Mouse (Mus musculus) kidney, adult 10 weeks (tissue): ENCODE results near the gene Xpo6. TPM values are rescaled to one million over a fixed set of nuclear protein-coding genes. Genes with fewer than 3 reads are reported as not detected.

Experiments
- polyA plus RNA-seq: library from polyadenylated mRNA; stranded (reverse); fragments of 350-450 nt; fragmentation: Illumina TruSeq; extraction: RNeasy Lipid Tissue Mini Kit (QIAGEN cat#74804); gene quantifications from one replicate; pipeline ENCODE4 v1.2.3, GENCODE M21; 2014; ENCODE audit warnings: low read depth, low replicate concordance

Xpo6 gene
- 19.9 TPM for polyA plus RNA-seq

DNA sequence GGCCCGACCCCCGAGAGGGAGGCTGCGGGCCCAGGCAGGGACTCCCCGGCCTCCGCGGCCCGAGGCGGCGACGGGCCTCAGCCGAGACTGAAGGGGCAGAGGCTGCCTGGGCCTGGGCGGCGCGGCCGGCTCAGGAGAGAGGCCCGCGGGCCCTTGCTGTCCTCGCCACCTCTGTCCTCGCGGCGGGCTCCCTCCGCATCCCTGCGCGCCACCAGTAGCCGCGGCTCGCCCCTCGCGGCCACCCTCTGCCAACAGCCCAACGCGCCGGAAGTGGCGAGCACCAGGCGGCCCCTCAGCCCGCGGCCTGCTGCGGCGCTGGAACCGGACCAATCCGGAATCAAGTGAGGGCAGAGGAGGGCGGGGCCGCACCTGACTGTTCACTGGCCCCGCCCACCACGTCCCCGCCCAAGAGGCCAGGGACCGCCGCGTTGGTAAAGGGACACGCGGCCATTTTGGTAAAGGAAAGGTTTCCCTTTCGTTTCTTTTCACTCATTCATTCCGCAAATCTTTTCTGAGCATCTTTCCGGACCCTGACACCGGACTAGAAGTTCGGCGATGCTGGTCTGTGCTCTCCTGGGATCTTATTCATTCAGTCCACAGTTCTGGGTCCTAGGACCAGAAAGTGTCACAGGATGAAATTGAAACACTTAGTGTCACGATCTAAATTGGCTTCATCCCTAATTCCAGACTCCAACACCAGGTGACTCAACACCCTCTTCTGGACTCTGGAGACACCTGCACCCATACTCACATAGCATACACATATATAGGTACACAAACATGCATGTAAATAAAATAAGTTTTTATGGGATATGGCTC, at the start of gene Xpo6:
Gene Xpo6, minus strand, starts transcription at position 324 of the 819 bp plus-strand sequence.

DNA sequence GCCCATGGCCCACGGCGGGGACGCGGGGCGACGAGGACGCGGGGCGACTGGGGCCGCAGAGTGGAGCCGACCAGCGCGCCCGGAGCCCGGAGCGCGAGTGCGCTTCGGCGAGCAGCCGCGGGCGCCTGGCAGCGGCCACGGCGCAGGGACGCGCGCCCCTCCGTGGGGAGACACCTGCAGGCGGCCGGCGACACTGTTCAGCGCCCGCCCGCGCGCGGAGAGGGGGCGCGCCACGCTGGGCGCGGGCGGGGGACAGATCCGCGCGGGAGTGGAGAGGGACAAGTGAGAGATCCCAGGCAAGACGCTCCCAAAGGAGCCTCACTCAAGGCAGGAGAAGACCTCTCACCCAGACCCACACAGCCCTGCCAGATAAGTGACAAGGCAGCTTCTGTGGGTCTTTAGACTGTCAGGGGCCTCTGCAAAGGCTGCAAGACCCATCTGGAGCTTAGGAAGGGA, 118.0 kb downstream of the Xpo6 start, which contains the start of gene Gsg1l:
Gene Gsg1l, minus strand, starts transcription at position 126 of the 456 bp plus-strand sequence.

Other genes starting within 250 kb of the Xpo6 start
- gene Gsg1l, start 118.1 kb downstream of the Xpo6 start, polyA plus RNA-seq: not detected
- 6.4 TPM for gene Sbk1, start 72.1 kb upstream of the Xpo6 start, polyA plus RNA-seq
- not detected for gene Lat, start 169.1 kb upstream of the Xpo6 start, polyA plus RNA-seq
- 2.3 TPM for gene Spns1, start 176.9 kb upstream of the Xpo6 start, polyA plus RNA-seq
- 3.7 TPM for gene Nfatc2ip, start 196.2 kb upstream of the Xpo6 start, polyA plus RNA-seq
- not detected for gene Cd19, start 214.4 kb upstream of the Xpo6 start, polyA plus RNA-seq
- 0.85 TPM for gene Rabep2, start 228.3 kb upstream of the Xpo6 start, polyA plus RNA-seq